Mouse (Mus musculus): ENCODE results near the gene Tkfc.
"Not testable (repeated sequence)": the region's sequence is repeated elsewhere in the genome, so short reads cannot be mapped to it uniquely, and the experiment has no call there.

Gene Tkfc

GRCm38 (mm10) chr19:10589127-10589857, 16.2 kb downstream of the Tkfc start:
- DNase-seq (ENCODE audit: low spot score in 2 of 2), result no peak

DNA sequence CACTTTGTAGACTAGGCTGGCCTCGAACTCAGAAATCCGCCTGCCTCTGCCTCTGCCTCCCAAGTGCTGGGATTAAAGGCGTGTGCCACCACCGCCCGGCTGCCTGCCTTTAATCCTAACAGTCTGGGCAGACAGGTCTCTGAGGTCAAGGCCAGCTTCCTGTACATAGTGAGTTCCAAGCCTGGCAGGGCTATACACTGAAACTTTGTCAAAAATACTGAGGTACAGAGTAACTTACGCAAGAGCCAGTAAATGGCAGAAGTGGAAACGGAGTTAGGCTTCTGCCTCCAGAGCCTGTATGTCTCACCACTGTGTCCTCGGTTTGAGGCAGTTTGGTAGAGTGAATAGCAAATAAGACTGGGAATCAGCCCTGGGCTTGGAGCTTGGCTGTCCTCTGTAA, 18.2 kb downstream of the Tkfc start:
- DNase-seq (ENCODE audit: low spot score in 2 of 2), result no peak

DNA sequence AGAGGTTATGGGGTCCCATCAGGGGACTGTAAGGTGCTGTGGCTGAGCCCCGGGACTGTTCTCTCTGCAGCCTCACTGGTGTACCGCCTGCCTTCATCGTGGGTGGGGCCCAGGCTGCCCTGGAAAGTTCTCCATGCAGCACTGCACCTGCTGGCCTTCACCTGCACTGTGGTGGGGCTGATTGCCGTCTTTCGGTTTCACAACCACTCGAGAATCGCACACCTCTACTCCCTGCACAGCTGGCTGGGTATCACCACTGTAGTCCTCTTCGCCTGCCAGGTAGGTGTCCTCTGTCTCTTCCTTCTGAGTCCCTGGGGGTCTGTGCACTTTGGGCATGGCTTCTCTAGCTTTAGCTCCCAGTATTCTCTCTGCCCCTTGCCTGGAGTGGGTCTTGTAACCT, 20.3 kb downstream of the Tkfc start:
- peak in 1 of 2 experiments; percentile 47 for DNase-seq (ENCODE audit: low spot score in 2 of 2)

DNA sequence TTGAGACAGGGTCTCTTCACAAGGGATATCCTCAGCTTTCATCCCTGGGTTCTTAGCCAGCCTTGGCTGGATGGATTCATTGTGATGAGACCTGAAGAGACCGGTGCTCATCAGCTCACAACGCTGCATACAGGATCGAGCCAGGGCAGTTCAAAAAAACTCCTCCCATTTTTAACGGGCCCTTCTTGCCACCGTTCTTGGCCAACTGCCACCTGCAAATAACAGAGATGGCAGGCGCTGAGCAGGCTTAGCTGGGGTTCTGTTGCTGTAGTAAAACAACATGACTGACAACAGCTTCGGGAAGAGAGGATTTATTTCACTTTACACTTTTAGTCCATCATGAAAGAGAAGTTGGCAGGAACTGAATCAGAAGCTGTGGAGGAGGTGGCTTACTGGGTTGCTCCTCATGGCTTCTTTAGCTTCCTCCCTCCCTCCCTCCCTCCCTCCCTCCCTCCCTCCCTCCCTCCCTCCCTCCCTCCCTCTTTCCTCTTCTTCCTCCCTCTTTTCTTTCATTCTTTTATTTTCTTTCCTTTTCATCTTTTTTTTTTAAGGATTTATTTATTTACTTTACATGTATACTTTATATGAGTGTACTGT, 21.8 kb downstream of the Tkfc start:
- DNase-seq (ENCODE audit: low spot score in 2 of 2), result no peak

GRCm38 (mm10) chr19:10581984-10582383, 23.5 kb downstream of the Tkfc start:
- DNase-seq (ENCODE audit: low spot score in 2 of 2), result peak in 1 of 2 experiments; percentile 52

DNA sequence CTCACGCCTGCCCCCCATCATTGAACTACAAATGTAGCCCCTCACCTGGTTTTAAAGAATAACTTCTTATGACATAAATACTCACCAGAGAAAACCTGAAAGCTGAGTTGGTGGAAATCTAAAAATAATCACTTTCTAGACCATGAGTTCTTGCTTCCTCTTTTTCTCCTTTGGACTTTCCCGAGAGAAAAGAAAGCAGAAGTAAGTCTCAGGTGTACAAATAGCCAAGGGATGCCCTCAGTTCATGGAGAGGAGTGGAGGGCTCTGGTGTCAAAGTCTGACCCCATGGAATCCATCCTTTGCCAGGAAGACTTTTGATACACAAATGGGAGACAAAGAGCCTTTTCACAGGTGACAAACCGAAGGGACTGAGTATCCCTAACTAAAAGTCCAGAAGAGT, 24.7 kb downstream of the Tkfc start:
- peak in 1 of 2 experiments; percentile 29 for DNase-seq (ENCODE audit: low spot score in 2 of 2)

DNA sequence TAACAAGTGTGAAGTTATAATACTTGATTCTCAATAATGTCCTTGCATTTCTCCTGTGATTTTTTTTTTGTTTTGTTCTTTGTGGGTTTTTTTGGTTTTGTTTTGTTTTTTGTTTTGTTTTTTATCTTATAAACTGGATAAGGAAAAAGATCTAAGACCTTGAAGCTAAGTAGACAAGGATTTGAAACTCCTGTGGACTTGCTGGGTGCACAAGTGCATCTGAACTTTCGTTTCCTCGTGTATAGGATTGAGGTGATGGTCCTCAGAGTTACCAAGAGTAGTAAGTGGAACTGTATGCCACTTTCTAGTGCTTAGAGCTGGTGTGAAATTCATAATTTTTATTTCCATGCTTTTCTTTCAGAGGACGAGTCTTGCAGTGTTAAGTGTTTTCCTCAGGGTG, 25.4 kb downstream of the Tkfc start:
- no peak for DNase-seq (ENCODE audit: low spot score in 2 of 2)

GRCm38 (mm10) chr19:10576690-10577561, 28.5 kb downstream of the Tkfc start, which contains the start of the genes Cyb561a3 and Tmem138:
TSS of gene Cyb561a3 (plus strand) at chr19:10577172.
TSS of gene Tmem138 (minus strand) at chr19:10577362.
- DNase-seq (ENCODE audit: low spot score in 2 of 2), result peak; percentile 92 to 93

- no peak for DNase-seq (ENCODE audit: low spot score in 2 of 2)
Measured at GRCm38 (mm10) chr19:10569627-10570026, 35.8 kb downstream of the Tkfc start.

GRCm38 (mm10) chr19:10565217-10565616, 40.2 kb downstream of the Tkfc start:
- DNase-seq (ENCODE audit: low spot score in 2 of 2), result no peak

DNA sequence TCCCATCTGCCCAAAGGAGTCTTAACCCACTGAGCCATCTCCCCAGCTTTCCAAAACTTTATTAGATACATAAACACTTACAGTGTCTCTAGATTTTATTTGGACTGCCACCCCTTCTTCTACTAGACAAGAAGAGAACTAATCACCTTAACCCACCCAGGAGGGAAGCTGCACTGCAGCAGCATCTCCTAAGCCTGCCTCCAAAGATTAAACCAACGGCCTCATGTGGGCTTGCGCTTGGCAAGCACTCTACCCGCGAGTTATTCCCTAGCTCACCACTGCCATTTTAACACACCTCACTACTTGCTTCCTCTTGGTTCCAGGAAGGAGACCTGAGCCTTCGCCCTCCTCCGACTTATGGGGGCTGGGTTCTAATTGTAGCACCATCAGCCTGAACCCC, 41.2 kb downstream of the Tkfc start:
- no peak for DNase-seq (ENCODE audit: low spot score in 2 of 2)

DNA sequence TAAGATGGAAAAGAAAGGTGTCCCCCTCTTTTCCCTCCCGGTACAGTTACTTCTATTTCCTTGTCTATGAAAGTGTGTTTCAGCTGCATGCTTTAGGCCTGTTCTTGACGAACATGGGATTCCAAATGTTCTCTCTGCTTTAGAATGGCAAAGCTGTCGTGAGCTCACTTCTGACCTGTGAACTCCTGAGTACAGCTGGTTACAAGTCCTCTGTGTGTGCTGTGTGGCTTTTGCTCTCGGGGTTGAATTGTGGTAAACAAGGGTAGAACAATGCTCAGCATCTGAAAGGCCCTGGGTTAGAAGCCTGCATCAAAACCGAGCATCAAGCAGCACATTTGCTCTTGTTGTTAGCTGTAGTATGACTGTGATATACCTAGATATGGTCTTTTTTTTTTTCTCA, 43.1 kb downstream of the Tkfc start:
- no peak for DNase-seq (ENCODE audit: low spot score in 2 of 2)

DNA sequence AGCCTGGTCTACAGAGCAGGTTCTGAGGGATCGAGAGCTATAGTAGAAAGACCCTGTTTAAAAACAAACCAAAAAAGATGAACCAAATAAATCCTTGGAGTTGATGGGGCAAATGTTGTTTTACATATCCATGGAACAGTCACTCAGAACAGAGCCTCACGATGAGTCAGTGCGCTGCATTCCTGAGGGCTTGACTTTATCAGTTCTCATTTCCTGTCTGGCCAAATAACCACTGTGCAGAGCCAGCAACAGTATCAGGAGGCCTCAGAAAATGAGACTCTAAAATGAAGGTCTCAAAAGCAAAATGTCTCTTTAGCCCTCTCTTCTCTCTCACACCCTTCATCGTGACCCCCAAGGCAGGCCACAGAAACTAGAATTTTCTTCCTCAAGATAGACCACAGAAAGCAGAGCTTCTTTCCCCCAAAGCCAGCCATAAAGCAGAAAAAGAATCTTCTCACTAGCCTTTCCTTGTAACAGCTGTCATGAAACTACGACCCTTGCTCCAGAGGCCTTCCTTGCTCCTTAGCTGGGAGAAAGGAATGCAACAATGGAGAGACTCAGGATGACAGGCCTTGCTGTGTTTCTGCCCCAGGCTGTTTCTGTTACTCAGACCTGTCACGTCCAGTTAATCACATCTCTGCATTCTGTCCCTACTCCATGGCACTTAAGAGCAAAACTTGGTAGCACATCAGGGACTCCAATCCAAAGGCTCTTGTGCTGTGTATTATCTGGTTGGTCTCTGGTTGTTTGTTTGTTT, 43.7 kb downstream of the Tkfc start:
- no peak for DNase-seq (ENCODE audit: low spot score in 2 of 2)

DNA sequence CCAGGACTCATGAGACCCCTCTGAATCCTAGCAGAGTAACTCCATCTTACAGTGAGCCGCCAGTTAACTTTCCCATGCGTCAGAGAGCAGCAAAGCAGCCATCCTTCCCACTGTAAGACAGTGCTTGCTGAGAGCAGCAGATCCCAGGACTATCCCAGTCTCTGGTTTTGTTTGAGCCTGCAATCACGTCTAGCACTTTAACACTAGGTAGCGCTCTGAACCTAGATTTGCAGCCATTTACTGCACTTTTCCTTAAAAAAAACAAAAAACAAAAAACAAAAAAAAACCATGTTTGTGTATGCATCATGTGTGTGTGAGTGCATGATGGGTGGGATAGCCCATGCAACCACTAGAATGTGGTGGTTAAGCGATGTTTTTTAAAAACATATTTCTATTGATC, 45.3 kb downstream of the Tkfc start:
- no peak for DNase-seq (ENCODE audit: low spot score in 2 of 2)

GRCm38 (mm10) chr19:10557837-10558375, 47.5 kb downstream of the Tkfc start:
- DNase-seq (ENCODE audit: low spot score in 2 of 2), result not testable (repeated sequence)

DNA sequence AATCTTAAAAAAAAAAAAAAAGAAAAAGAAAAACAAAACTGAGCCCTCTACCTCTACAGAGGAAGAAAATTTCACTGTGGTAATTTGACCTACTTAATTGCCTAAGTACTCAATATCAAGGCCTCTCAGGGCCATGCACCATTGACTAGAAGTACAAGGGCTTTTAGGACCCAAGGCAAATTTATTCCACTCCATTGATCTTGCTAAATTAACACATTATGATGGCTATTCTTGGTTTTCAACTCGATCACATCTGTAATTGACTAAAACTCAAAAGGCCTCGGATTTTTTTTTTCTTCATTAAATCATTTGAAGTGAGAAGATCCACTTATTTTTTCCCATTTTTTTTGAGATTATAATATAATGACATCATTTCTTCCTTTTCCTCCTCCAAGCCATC, 48.0 kb downstream of the Tkfc start:
- no peak for DNase-seq (ENCODE audit: low spot score in 2 of 2)

- no peak for DNase-seq (ENCODE audit: low spot score in 2 of 2)
Measured at GRCm38 (mm10) chr19:10557001-10557400, 48.5 kb downstream of the Tkfc start.

DNA sequence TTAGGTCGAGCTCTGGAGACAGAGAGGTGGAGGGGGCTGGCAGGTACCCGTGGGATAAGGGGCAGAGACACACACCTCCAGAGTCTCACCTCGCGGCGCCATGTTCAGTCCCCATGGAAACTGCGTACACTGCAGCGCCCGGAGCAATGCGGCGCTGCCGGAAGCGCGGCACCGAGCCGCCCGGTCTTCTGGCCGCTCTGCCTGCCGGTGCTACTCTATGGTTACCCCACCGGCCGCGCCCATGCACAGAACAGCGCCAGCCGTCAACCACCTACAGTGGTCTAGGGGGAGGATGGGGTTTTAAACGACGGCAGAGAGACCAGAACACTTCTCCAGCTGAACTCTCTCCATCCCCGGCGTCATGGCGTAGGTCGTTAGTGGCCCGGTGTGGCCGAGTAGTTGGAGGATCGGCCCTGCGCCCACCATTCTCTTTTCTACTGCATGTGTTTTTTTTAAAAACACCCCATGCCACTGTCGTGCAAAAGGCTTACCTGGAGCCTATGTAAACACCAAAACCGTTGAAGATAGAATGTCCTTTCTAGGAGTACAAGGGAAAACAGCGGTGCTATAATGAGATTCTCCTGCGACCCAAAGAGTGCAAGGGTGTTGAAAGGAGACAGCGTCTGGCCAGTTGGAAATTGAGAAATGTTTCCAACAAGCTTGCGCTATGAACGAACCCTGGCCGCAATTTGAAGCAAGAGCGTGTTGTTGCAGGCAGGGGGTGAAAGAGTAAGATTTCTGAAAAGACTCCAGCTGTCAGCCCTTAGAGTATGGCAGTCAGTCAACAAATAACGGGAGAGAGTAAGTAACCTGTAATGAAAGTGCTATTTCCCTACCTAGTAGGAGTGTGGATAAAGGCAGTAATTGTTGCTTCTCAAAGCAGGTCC, 49.6 kb downstream of the Tkfc start, which contains the start of gene Tmem216:
TSS of gene Tmem216 (minus strand) at position 615 of the 887 bp plus-strand sequence.
- peak; percentile 70 to 81 for DNase-seq (ENCODE audit: low spot score in 2 of 2)

- DNase-seq (ENCODE audit: low spot score in 2 of 2), result no peak
Measured at GRCm38 (mm10) chr19:10539454-10539853, 66.0 kb downstream of the Tkfc start.
